Mouse (Mus musculus) adrenal gland, adult 8-10 months (tissue): ENCODE data around the gene Thop1. TPM values are rescaled to one million over a fixed set of nuclear protein-coding genes. Genes with fewer than 3 reads are reported as not detected.
A peak's percentile ranks its signal among the peaks of the same experiment; 100 is the strongest.
"Not testable (repeated sequence)": the region's sequence is repeated elsewhere in the genome, so short reads cannot be mapped to it uniquely, and the experiment has no call there.

Source experiments
- DNase-seq: peaks from one replicate; pipeline ENCODE4 v3.0.0; 2022
- total RNA-seq, 4 experiments: library from RNA; stranded (reverse); gene quantifications; 2 replicates each; pipeline ENCODE4 v1.2.4; 2022

Thop1 gene
- total RNA-seq, 4 experiments from 2014 or later = 43.6 to 59.2 (median 45.7) TPM

- DNase-seq = no peak
Observed at GRCm38 (mm10) chr10:81057406-81058130, 12.3 kb upstream of the Thop1 start.

- DNase-seq = no peak
Observed at GRCm38 (mm10) chr10:81058896-81059295, 10.9 kb upstream of the Thop1 start.

- peak; percentile 100 for DNase-seq
Observed at GRCm38 (mm10) chr10:81059603-81060543, 10.0 kb upstream of the Thop1 start, which contains the start of gene Sgta. Gene Sgta, minus strand, starts transcription at chr10:81060181.

- DNase-seq = no peak
Observed at GRCm38 (mm10) chr10:81062710-81063109, 7.1 kb upstream of the Thop1 start.

GRCm38 (mm10) chr10:81064519-81064918, 5.3 kb upstream of the Thop1 start:
- DNase-seq = not testable (repeated sequence)

- DNase-seq = no peak
Observed at GRCm38 (mm10) chr10:81068706-81069105, 1.1 kb upstream of the Thop1 start.

GRCm38 (mm10) chr10:81072290-81072689, 2.5 kb downstream of the Thop1 start:
- DNase-seq = no peak

DNA sequence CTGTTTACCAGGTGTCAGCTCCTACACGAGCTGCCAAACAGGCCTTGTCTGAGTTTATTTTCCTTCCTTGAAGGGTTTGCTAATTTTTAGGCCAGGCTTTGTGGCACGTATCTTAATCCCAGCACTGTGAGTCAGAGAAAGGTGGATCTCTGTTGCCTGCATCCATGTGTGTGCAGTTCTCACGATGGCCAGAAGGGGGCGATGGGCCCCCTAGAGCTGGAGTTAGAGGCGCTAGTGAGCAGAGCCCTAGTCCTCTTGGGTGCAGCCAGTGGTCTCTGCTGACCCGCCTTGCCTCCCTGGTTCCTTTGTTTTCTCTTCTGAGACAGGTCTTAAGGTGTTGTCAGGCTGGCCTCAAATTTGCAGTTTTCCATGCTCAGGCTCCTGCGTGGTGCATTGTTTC, 3.6 kb downstream of the Thop1 start:
- no peak for DNase-seq

DNA sequence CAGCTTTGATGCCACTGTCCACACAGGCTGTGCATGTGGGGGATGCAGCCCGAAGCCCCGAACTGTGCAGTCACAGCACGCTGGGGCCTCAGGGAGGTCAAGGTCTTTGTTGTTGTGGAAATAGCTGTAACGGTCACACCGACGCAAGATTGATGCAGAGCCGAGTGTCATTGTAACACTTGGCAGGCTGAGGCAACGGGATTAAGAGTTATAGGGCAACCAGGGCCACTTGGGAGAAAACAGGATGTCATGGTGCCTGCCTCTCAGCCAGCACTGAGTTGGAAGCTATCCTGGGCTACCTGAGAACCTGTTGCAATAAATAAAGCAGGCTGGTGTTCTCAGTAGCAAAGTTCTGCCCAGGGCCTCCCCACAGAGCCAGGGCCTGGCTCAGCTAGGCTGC, 5.9 kb downstream of the Thop1 start:
- no peak for DNase-seq

DNA sequence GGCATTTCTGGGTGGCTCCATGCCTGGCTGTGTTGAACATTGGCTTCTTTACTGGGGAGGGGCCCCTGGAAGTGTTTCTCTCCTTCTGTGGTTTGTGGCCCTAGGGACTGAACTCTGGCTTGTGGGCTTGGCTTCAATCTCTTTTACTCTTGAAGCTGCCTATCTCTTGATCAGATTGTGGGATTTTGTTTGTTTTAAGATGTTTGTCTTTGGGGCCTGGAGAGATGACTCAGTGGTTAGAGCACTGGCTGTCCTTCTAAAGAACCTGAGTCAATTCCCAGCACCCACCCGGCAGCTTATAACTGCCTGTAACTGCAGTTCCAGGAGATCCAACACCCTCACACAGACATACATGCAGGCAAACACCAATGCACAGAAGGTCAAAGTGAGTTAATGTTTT, 6.5 kb downstream of the Thop1 start:
- DNase-seq = no peak

- DNase-seq = peak; percentile 68
Observed at GRCm38 (mm10) chr10:81077916-81078315, 8.1 kb downstream of the Thop1 start.

DNA sequence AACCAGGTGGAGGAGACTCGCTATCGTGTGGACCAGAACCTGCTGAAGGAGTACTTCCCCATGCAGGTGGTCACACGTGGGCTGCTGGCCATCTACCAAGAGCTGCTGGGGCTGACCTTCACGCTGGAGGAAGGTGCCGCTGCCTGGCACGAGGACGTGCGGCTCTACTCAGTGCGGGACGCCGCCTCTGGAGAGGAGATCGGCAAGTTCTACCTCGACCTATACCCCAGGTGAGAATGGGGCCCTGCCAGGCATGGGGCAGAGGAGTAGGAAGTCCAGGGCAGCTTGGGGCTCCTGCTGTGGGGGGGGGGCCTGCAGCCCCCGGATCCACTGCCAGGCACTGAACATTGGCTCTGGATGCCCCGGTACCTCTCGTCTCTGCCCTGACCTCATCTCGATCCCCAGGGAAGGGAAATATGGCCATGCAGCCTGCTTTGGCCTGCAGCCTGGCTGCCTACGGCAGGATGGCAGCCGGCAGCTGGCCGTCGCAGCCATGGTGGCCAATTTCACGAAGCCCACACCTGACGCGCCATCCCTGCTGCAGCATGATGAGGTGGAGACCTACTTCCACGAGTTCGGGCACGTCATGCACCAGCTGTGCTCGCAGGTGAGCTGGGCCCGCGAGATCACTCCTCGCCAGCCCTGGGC, 10.3 kb downstream of the Thop1 start:
- no peak for DNase-seq

- DNase-seq = peak; percentile 50
Observed at GRCm38 (mm10) chr10:81082168-81082960, 12.5 kb downstream of the Thop1 start.

DNA sequence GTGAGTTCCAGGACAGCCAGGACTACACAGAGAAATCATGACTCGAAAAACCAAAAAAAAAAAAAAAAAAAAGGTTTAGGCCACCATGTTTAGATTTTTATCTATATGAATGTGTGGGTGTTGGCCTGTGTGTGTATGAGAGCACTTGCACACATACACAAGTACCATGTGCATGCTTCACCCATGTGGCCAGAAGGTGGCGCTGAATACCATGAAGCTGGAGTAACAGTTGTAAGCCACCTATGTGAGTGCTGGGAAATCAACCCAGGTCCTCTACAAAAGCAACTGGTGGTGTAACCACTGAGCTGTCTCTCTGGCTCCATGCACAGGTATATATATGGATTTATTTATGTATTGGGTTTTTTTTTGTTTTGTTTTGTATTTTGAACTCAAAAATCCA, 17.2 kb downstream of the Thop1 start:
- no peak for DNase-seq

GRCm38 (mm10) chr10:81089216-81089615, 19.4 kb downstream of the Thop1 start:
- no peak for DNase-seq

DNA sequence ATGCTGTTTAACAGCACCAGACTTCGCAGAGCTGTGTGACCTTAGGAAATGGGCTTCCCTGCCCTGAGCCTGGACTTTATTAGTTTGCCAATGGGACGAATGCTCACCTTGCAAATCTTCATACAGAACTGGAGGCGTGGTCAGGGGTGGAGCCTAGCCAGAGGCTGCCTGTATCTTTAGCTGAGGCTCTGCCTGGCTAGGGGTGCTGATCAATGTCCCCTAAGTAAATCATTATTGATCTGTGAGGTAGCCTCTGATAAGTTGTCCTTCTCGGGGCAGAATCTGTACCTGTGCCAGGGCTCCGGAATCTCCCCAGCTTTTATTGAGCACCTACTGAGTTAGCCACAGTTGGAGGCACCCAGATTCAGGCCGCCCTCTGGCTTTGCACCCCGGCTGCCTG, 20.8 kb downstream of the Thop1 start:
- no peak for DNase-seq

- DNase-seq = peak; percentile 43
Observed at GRCm38 (mm10) chr10:81092465-81093250, 22.8 kb downstream of the Thop1 start.

DNA sequence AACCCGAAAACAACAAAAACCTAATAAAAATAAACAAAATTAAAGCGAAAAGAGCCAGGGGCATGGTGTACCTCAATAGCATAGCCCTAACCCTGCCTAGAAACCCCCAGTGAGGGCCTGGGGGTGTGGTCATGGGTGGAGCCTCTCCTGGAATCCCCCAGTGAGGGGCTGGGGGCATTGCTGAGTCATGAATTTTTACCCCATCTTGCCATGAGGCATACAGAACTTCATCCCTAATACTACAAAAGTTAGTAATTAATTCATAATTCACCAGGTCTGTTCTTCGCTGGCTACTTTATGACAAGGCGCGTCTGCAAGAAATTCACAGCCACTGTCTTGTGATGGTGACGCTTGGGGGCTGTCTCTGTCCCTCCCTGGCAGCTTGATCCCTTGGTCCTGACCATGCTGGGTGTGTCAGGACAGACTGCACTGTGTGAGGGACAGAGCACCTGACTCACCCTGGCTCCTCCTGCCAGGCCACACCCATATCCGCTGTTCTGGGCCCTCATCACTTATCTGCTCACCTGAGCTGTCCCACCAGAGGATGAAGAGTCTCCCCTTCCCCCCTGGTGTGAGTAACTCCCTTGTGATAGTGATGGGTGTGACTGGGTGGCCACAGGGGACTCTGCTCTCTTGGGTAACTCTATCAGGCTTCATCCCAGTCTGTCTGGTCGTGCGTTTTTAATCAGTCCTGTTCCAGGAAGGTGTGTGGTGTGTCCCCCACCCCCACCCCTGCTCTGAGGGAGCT, 25.3 kb downstream of the Thop1 start:
- no peak for DNase-seq

DNA sequence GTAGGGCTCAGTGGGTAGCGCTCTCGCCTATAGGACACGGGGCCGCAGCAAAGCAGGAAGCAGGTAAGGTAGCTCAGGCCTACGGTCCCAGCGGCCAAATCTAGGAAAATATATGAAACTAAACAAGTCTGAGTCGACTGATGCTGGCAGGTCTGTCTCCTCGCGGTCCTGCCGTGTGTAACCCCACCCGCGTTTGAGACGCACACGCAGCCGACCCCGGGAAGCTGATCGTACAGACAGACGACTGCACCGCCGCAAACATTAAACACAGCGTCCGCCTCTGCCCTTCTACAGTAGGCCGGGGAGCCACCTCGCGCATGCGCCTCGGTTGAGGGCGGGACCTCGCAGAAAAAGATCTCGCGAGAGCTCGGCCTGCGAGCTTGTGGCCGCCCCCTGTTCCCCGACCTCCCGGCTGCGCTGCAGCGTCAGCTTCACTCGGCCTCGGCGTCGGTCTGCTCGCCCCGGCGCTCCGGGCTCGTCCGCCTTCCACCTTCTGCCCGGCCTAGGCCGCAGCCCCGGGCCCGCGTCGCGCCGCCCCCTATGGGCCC, 35.8 kb downstream of the Thop1 start, which contains the start of gene Map2k2:
Gene Map2k2 (plus strand): TSS at position 351 of the 548 bp plus-strand sequence.
- peak; percentile 94 for DNase-seq

DNA sequence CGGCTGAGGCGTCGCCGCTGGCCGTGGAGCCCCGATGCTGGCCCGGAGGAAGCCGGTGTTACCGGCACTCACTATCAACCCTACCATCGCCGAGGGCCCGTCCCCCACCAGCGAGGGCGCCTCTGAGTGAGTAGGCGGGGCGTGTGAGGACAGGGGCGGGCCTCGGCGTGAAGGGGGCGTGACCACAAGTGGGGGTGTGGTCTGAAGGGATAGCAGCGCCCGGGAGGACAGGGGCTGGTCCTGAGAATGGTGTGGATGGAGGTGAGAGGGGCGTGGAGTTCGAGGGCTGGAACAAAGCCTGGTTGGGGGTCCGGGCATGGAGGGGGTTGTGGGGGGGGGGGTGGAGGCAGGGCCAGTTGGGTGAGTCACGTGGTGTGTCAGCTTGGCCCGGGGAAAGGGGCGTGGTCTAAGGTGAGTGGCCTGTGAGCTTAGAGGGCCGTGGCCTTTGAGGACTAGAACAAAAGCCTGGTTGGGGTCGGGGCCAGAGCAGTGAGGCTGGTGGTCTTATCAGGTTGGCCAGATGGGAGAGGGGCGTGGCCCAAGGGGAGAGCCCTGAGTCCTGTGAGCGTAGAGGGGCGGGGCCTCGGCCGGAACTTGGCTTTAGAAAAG, 36.4 kb downstream of the Thop1 start:
- peak; percentile 83 for DNase-seq
